Mouse (Mus musculus) regulatory T cell (primary cell): ENCODE measurements around the gene Pgap3.

Experiments
- in situ Hi-C: fragments of 300-600 bp; cut with MboI, MseI; formaldehyde crosslinking; loops from one replicate; pipeline ENCODE4 v1.15.1; 2025; ENCODE audit warnings: high pct_unique_total_duplicates

Gene Pgap3

GRCm38 (mm10) chr11:98357396-98358160, 42.7 kb downstream of the Pgap3 start:
- in situ Hi-C loops, result no loop called here

GRCm38 (mm10) chr11:98356625-98357394, 43.5 kb downstream of the Pgap3 start:
- in situ Hi-C loops, result no loop called here

GRCm38 (mm10) chr11:98355732-98356299, 44.5 kb downstream of the Pgap3 start:
- in situ Hi-C loops, result no loop called here

GRCm38 (mm10) chr11:98354445-98354844, 45.8 kb downstream of the Pgap3 start:
- in situ Hi-C loops, result no loop called here

GRCm38 (mm10) chr11:98353651-98354211, 46.6 kb downstream of the Pgap3 start:
- in situ Hi-C loops, result no loop called here

- in situ Hi-C loops, result no loop called here
These were observed 47.9 kb downstream of the Pgap3 start for GRCm38 (mm10) chr11:98352272-98352990.

- in situ Hi-C loops, result no loop called here
These were observed 51.0 kb downstream of the Pgap3 start for GRCm38 (mm10) chr11:98349308-98349707.

- in situ Hi-C loops, result no loop called here
These were observed 52.0 kb downstream of the Pgap3 start, which contains the start of gene Ppp1r1b for GRCm38 (mm10) chr11:98348083-98348961. Gene Ppp1r1b (plus strand): TSS chr11:98348404.

GRCm38 (mm10) chr11:98347385-98348082, 52.8 kb downstream of the Pgap3 start:
- in situ Hi-C loops, result no loop called here

GRCm38 (mm10) chr11:98346168-98346567, 54.1 kb downstream of the Pgap3 start:
- in situ Hi-C loops, result no loop called here

GRCm38 (mm10) chr11:98345253-98345652, 55.0 kb downstream of the Pgap3 start:
- in situ Hi-C loops, result no loop called here

- in situ Hi-C loops, result no loop called here
These were observed 58.0 kb downstream of the Pgap3 start for GRCm38 (mm10) chr11:98342000-98342945.

GRCm38 (mm10) chr11:98341174-98341573, 59.1 kb downstream of the Pgap3 start:
- in situ Hi-C loops, result no loop called here

GRCm38 (mm10) chr11:98340597-98340996, 59.7 kb downstream of the Pgap3 start:
- in situ Hi-C loops, result no loop called here

GRCm38 (mm10) chr11:98339679-98340287, 60.5 kb downstream of the Pgap3 start:
- in situ Hi-C loops, result loop anchor here (5.0 kb wide), 1 partner anchor 42 kb away; no protein-coding TSS in a partner anchor

GRCm38 (mm10) chr11:98339071-98339501, 61.2 kb downstream of the Pgap3 start:
- in situ Hi-C loops, result loop anchor here (5.0 kb wide), 1 partner anchor 42 kb away; no protein-coding TSS in a partner anchor
